Mouse (Mus musculus): Measurements from ENCODE around the gene Hyls1. TPM values are rescaled to one million over a fixed set of nuclear protein-coding genes. Genes with fewer than 3 reads are reported as not detected.

The Hyls1 gene
- polyA plus RNA-seq, 1 experiment from 2014 or later = 3.0 TPM

DNA sequence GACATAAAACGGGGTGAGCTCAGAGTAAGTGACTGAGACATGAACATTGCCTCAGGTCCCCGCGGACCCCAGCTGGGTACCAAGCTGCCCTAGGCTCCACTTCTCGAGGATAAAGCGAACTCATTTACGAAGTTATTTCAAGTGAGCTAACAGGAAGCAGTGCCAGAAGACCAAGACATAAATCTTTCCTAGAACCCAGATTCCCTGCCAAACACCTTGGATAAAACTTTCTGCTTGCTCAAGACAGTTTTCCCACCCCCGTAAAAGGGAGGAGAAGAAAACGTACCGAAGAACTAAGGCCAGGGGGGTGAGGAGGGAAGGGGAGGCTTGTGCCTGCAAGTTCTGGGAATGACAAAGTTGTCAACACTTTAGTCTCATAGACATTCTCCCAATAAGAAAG lies 36.9 kb downstream of the Hyls1 start:
- Histone ChIP-seq H3K36me3 (ENCODE audit: inconsistent target) (no peaks in the 10 kb centered on the region), H3K79me2 (ENCODE audit: inconsistent target) (no peaks in the 10 kb centered on the region), H3K27ac (no peak overlapping the region), H3K4me3 (ENCODE audit: inconsistent target) (no peak overlapping the region)
- WGBS (ENCODE audit: missing documents) = 82% methylated on average over 9 of the region's 9 CpGs

DNA sequence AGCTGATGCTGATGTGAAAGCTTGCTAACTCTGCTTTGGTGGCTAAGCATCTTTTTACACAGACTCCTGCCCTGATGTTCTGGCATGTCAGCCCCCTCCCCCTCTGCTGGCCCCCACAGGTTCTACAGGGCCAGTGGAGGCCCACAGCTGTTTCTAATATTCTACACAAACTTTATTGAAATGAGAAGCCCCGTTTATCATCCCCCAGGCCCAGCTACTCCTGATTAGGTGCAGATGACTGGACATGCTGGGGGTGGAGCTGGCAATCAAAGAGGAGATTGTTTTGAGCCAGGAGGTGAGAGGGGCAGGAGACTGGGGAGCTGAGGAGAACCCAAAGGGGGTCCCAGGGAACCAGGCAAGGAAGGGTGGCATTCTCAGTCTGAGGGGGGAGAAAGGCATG lies 40.4 kb downstream of the Hyls1 start:
- no peak overlapping the region for H3K4me3 ChIP-seq (ENCODE audit: inconsistent target)
- no peaks in the 10 kb centered on the region for H3K79me2 ChIP-seq (ENCODE audit: inconsistent target)
- H3K36me3 ChIP-seq (ENCODE audit: inconsistent target) = no peaks in the 10 kb centered on the region
- WGBS (ENCODE audit: missing documents) = 50% methylated on average over 1 of the region's 1 CpGs
- H3K27ac ChIP-seq = no peak overlapping the region

DNA sequence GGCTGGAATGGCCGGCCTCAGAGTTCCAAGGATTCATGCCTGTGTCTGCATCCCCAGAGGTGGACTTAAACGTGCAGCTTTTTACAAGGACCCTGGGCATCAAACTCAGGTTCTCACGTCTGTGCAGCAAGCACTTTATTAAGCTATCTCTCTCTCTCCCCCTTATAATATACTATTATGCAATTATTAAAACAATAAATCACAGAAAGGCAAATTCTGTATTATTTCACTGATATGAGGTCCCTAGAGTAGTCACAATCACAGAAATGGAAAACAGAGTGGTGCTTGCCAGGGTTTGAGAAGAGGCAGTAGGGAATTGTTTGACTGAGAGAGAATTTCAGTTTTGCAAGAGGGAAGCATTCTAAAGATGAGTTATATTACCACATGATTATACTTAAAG lies 41.1 kb downstream of the Hyls1 start:
- WGBS (ENCODE audit: missing documents) = 86% methylated on average over 3 of the region's 3 CpGs
- no peaks in the 10 kb centered on the region for H3K79me2 ChIP-seq (ENCODE audit: inconsistent target)
- H3K4me3 ChIP-seq (ENCODE audit: inconsistent target) = no peak overlapping the region
- H3K27ac ChIP-seq = no peak overlapping the region
- H3K36me3 ChIP-seq (ENCODE audit: inconsistent target) = no peaks in the 10 kb centered on the region

DNA sequence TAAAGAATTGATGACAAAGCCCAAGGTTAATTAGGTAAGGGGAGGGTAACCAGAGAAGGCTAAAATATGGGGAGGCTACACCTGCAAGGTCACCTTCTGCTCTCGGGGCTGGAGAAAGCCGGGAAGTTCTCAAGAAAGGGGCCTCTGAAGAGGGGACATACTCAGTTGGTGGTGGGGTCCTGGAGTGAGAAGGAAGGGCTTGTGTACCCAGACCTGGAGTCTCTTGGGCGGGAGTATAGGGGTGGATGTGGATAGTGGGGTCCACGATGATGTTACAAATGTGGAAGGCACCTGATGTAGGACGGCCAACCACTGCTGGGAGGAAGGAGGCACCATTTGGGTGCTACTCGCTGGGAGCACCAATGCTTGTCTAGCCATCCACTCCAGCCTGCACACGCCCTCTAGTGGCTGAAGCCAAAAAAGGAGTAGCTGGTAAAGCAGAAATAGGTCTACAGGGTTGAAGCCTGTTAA lies 46.2 kb downstream of the Hyls1 start:
- no peak overlapping the region for H3K4me3 ChIP-seq (ENCODE audit: inconsistent target)
- H3K36me3 ChIP-seq (ENCODE audit: inconsistent target) = no peaks in the 10 kb centered on the region
- 18% methylated on average over 6 of the region's 7 CpGs for WGBS (ENCODE audit: missing documents)
- H3K27ac ChIP-seq = no peak overlapping the region
- H3K79me2 ChIP-seq (ENCODE audit: inconsistent target) = no peaks in the 10 kb centered on the region

DNA sequence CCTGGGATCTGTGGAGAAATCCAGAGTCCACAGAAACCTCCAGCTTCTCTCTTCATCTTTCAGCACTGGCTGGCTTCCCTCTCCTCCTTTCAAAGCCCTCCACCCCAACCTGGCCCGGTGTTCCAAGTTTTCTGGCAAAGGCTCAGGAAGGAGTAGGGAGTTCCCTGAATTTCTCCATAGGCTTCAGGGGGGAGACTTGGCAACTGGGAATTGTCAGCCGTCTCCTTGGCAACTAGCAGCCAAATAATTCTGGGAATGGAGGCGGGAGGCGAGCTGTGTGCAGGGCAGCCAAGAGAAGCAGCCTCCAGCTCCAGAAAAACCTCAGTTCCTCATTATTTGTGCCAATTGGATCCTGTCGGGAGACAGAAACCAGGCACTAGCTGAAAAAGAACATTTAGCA lies 46.7 kb downstream of the Hyls1 start:
- WGBS (ENCODE audit: missing documents) = 83% methylated on average over 5 of the region's 5 CpGs
- Histone ChIP-seq H3K27ac (no peak overlapping the region), H3K36me3 (ENCODE audit: inconsistent target) (no peaks in the 10 kb centered on the region), H3K4me3 (ENCODE audit: inconsistent target) (no peak overlapping the region), H3K79me2 (ENCODE audit: inconsistent target) (no peaks in the 10 kb centered on the region)

DNA sequence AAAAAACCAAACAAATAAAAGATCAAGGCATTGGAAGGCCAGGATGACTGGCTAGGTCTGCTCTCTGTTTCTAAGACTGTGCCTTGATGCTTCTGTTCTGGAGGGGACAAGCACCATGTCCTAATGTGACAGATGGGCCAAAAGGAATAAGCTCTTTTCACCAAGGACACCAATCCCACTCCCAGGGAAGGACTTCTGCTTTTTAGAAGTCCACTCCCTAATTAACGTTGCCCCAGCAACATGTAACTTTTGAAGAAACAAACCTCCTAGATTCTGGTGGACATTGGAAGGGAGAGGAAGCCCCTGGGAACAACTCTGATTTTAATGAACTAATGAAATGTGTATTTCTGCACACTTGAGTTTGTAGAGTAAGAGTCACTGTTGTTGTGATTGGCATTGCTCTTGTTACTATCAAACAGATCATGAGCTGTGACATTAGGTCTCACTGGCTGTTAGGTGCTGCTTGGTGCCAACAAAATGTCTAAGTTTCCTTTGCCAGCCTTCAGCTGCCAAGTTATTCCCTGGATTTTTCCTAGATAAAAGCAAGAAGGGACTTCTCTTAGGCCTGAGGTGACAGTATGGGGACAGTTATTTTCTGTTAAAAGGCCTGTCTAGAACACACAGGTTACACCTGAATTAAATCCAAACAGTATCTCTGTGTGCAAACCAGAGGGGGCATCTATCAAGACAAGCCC lies 47.2 kb downstream of the Hyls1 start:
- Histone ChIP-seq H3K79me2 (ENCODE audit: inconsistent target) (no peaks in the 10 kb centered on the region), H3K4me3 (ENCODE audit: inconsistent target) (no peak overlapping the region), H3K27ac (no peak overlapping the region), H3K36me3 (ENCODE audit: inconsistent target) (no peaks in the 10 kb centered on the region)
- 70% methylated on average over 1 of the region's 1 CpGs for WGBS (ENCODE audit: missing documents)

DNA sequence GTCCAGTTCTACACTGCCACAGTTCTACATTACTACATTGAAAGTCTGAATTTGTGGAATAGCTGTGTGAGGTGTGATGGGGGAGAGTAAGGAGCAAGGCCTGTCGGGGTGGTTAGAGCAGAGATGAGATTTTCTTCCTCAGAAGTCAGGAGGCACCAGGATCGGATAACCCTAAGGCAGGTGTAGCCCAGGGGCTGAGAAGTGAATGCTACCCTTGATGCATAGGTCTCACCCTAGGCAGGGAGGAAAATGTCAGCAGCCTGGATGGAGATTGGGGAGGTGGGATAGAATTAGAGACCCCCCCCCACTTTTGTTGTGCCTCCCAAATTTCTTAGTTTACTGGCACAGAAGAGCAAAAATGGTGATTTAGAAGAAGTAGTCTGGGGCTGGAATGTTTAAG lies 48.0 kb downstream of the Hyls1 start:
- WGBS (ENCODE audit: missing documents) = 90% methylated on average over 2 of the region's 2 CpGs
- no peak overlapping the region for H3K4me3 ChIP-seq (ENCODE audit: inconsistent target)
- H3K79me2 ChIP-seq (ENCODE audit: inconsistent target) = no peaks in the 10 kb centered on the region
- H3K27ac ChIP-seq = no peak overlapping the region
- H3K36me3 ChIP-seq (ENCODE audit: inconsistent target) = no peaks in the 10 kb centered on the region

DNA sequence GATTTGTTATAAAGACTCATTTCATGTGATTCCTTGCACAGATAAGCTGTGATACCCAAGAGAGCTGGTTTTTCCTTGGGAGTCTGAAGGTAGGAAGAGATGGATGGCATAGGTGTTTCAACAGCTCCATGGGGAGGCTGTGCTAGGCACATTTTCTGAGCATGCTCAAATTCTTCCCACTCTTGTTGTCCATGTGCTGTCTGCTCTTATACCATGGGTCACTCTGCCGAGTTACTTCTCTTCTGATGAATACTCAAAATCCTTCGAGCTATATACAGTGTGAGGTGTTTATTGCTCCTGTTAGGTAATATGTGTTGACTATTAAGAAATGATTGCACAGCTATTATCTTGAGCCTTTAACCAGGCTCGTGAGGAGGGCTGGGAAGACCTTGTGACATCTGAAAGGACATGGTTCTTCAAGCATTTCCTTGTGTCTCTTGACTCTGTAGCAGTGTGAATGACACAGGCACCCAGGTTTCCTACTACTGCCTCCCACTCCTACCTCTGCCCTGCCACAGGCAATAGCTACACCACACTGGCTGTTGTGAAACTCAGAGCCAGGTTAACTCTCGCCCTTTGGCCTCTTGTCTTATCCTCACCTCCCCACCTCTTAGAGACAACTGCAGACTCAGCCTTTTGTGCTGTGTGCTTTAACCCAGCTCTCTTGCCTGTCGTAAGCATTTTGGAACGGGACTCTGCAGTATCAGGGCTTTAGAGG lies 49.4 kb downstream of the Hyls1 start:
- no peaks in the 10 kb centered on the region for H3K36me3 ChIP-seq (ENCODE audit: inconsistent target)
- no peaks in the 10 kb centered on the region for H3K79me2 ChIP-seq (ENCODE audit: inconsistent target)
- H3K27ac ChIP-seq = no peak overlapping the region
- 88% methylated on average over 6 of the region's 6 CpGs for WGBS (ENCODE audit: missing documents)
- no peak overlapping the region for H3K4me3 ChIP-seq (ENCODE audit: inconsistent target)

DNA sequence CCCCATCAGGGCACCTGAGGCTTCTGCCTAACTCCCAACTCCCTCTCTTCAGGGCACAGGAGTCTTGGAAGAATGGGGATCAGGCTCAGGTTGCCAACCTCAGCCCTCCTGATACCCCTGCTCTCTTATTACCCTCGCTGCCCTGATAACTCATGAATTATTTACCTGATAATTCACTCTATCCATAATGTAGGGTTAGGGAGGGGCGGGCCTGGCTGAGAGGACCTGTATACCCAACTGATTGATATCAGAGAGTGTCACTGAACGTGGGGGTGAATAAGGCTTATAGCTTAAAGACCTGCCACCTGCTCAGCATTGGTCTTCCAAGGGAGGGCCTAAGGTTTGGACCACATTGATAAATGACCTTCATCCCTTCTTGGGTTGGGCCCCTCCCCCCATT lies 52.0 kb downstream of the Hyls1 start, which contains the start of gene Gm1113:
Gm1113 (minus strand) TSS at position 101 of the 400 bp plus-strand sequence.
- no peak within 1 kb of the TSS for H3K27ac ChIP-seq
- no peak within 1 kb of the TSS for H3K4me3 ChIP-seq (ENCODE audit: inconsistent target)
- 87% methylated on average over 3 of the region's 3 CpGs for WGBS (ENCODE audit: missing documents)
- H3K79me2 ChIP-seq (ENCODE audit: inconsistent target) = no peaks in the 10 kb centered on the region
- no peaks in the 10 kb centered on the region for H3K36me3 ChIP-seq (ENCODE audit: inconsistent target)

DNA sequence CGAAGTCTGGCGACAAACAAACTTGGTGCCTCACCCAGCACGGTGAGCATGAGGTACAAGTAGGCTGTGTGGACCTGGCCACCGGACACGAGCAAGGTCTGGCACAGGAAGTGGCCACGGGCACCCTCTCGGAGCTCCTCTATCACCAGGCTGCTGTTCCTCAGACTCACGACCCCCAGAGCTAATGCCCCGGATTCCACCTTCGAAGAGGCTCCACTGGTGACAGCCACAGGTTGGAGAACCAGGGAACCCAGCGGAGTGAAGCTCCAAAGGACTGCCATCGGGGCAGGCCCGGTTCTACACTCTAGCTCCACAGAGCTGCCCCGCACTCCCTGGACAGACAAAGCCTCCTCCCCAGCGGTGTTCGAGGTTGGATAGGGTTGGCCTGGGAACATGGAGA lies 53.5 kb downstream of the Hyls1 start:
- WGBS (ENCODE audit: missing documents) = 88% methylated on average over 15 of the region's 16 CpGs

DNA sequence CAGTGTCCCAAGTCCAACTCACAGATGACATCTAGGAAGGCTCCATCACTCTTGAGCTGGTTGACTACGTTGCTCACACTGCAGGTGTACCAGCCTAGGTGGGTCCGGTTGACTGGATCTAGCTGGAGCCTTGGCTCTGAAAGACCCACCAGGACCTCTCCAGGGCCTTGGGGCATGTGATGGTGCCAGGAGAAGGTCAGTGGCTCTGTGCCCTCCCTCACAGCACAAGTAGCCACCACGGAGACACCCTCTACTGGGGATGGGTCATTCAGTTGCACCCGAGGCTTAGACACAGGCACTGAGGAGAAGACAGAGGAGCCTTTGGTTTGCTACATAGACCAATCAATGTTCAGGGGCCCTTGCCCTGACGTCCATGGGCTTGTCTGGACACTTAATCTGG lies 54.0 kb downstream of the Hyls1 start:
- no peak overlapping the region for H3K4me3 ChIP-seq (ENCODE audit: inconsistent target)
- WGBS (ENCODE audit: missing documents) = 83% methylated on average over 5 of the region's 5 CpGs
- H3K36me3 ChIP-seq (ENCODE audit: inconsistent target) = no peaks in the 10 kb centered on the region
- H3K79me2 ChIP-seq (ENCODE audit: inconsistent target) = no peaks in the 10 kb centered on the region
- H3K27ac ChIP-seq = no peak overlapping the region

More for the DNA sequence above, 53.5 kb downstream of the Hyls1 start:
- H3K27ac ChIP-seq = no peak overlapping the region
- H3K79me2 ChIP-seq (ENCODE audit: inconsistent target) = no peaks in the 10 kb centered on the region
- no peaks in the 10 kb centered on the region for H3K36me3 ChIP-seq (ENCODE audit: inconsistent target)
- no peak overlapping the region for H3K4me3 ChIP-seq (ENCODE audit: inconsistent target)

DNA sequence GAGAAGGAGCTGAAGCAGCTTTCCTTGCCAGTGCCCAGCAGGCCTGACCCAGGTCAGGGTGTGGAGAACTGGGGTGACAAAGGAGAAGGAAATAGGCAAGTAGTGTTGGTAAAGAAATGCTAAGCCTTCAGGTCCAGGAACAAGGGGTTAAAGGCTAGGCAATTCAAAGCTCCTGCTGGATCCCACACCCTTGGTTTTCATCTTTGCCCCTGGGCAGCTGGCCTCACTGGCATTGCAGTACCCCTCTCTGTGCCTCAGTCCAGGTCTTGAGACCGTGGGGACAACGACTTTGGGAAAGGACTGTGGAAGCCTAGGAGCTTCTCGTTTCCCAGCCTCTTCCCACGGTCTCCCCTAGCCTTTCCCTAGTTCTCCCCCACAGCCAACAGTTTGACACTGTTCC lies 56.3 kb downstream of the Hyls1 start:
- H3K79me2 ChIP-seq (ENCODE audit: inconsistent target) = no peaks in the 10 kb centered on the region
- H3K36me3 ChIP-seq (ENCODE audit: inconsistent target) = no peaks in the 10 kb centered on the region
- no peak overlapping the region for H3K4me3 ChIP-seq (ENCODE audit: inconsistent target)
- H3K27ac ChIP-seq = no peak overlapping the region
- 81% methylated on average over 4 of the region's 4 CpGs for WGBS (ENCODE audit: missing documents)

Other genes with a start within 250 kb of the Hyls1 start
- gene Cdon, start 149.3 kb downstream of the Hyls1 start, polyA plus RNA-seq (2018) = 0.12 to 0.35 TPM (median 0.14 TPM) in 3 replicates
- gene Gm1113, start 52.1 kb downstream of the Hyls1 start, polyA plus RNA-seq (2018) = not detected in 3 replicates
- not detected in 3 replicates for gene Ddx25, start 11.9 kb downstream of the Hyls1 start, polyA plus RNA-seq (2018)
- gene Pus3, start 11.8 kb downstream of the Hyls1 start, polyA plus RNA-seq (2018) = 6.9 to 8.5 TPM (median 8.3 TPM) in 3 replicates
- 0.23 TPM in 1 of 3 replicates, not detected in the others for gene Pate2, start 114 bp downstream of the Hyls1 start, polyA plus RNA-seq (2018)
- not detected in 3 replicates for gene Pate4, start 41.5 kb upstream of the Hyls1 start, polyA plus RNA-seq (2018)
- gene Pate3, start 77.8 kb upstream of the Hyls1 start, polyA plus RNA-seq (2018) = not detected in 3 replicates
- gene Pate1, start 117.0 kb upstream of the Hyls1 start, polyA plus RNA-seq (2018) = not detected in 3 replicates
- gene Gm17677, start 170.7 kb upstream of the Hyls1 start, polyA plus RNA-seq (2018) = not detected in 3 replicates
- not detected in 3 replicates for gene Gm17727, start 207.7 kb upstream of the Hyls1 start, polyA plus RNA-seq (2018)
- gene Gm27235, start 219.7 kb upstream of the Hyls1 start, polyA plus RNA-seq (2018) = not detected in 3 replicates
- not detected in 3 replicates for gene D730048I06Rik, start 219.7 kb upstream of the Hyls1 start, polyA plus RNA-seq (2018)

Measured in macrophage (primary cell).